25 mouse cellular contexts compared by ENCODE assay signal in genomic region chr15:99475814-99476213, GRCm38 (mm10). TPM values are rescaled to one million over a fixed set of nuclear protein-coding genes. Genes with fewer than 3 reads are reported as not detected.
DNase-seq lines count a peak whose midpoint lies in the region; ATAC-seq and TF ChIP-seq lines count a peak whose summit lies in the region.
"Had no signal": no experiment of that assay in that cellular context is flagged by ENCODE, and none has a peak within 500 bp of the region (broad histone marks: within the 10 kb centered on the region; RNA-seq: fewer than 3 reads in every experiment).

No protein-coding gene starts in this region.

- ATAC-seq in kidney, embryonic 15.5 days (replicated peaks; ENCODE audit: low FRiP score), result 0 out of 2 replicates have a peak, but pooled peaks have one; percentile 5
- no peak for ATAC-seq in forebrain, embryonic 13.5 days
- ATAC-seq: forebrain, embryonic 16.5 days; hindbrain, embryonic 16.5 days; intestine, embryonic 15.5 days had no signal

- no peak overlapping the region for H3K27ac ChIP-seq in kidney, embryonic 15.5 days
- H3K27ac ChIP-seq in forebrain, embryonic 13.5 days, result no peak overlapping the region
- no peak overlapping the region for H3K27ac ChIP-seq in heart, adult 2 months
- H3K27ac ChIP-seq: embryonic facial prominence, embryonic 12.5 days; heart, embryonic 10.5 days; hindbrain, embryonic 12.5 days; intestine, embryonic 15.5 days had no signal

- no peak for TF ChIP-seq EP300 in heart, adult 2 months (IDR thresholded peaks at IDR 0.05; ENCODE audit: insufficient read depth, low read depth, low read length)

- peaks cover 20% of the 10 kb centered on the region for H3K4me1 ChIP-seq in kidney, embryonic 15.5 days
- H3K4me1 ChIP-seq in forebrain, embryonic 13.5 days, result peaks cover 17% of the 10 kb centered on the region
- peaks cover 4% of the 10 kb centered on the region for H3K4me1 ChIP-seq in heart, adult 2 months (ENCODE audit: control insufficient read depth, insufficient read depth, low read length)

- TF ChIP-seq POLR2A in heart, adult 2 months (IDR thresholded peaks at IDR 0.05; ENCODE audit: insufficient read depth, low read depth, low read length), result no peak

- DNase-seq in kidney, adult 11 months, result no peak
- DNase-seq in CD4-positive helper T cell, adult 2 months (ENCODE audit: low read depth, low spot score), result peak; percentile 25
- DNase-seq in ES-CJ7 (ENCODE audit: low read depth, low spot score) (peak; percentile 45), ZHBTc4 (ENCODE audit: low read depth, low spot score) (peak; percentile 56)
- no peak for DNase-seq in heart, adult 2 months
- DNase-seq in heart, adult 18-20 months, result no peak
- DNase-seq: adrenal gland, adult 2 months; cerebellum, adult 11 months; cerebellum, adult 8-10 months; cerebellum, postnatal 14 days; gastrocnemius, postnatal 25 days; heart, postnatal 10 days; heart, postnatal 4 days; kidney, adult 2 months had no signal

- no peaks in the 10 kb centered on the region for H3K79me2 ChIP-seq in heart, adult 2 months (replicated peaks; ENCODE audit: control insufficient read depth, insufficient read depth, low read length)

- H3K4me3 ChIP-seq in kidney, embryonic 15.5 days (replicated peaks), result no peak overlapping the region
- no peak overlapping the region for H3K4me3 ChIP-seq in forebrain, embryonic 13.5 days
- no peak overlapping the region for H3K4me3 ChIP-seq in heart, adult 2 months
- H3K4me3 ChIP-seq: heart, embryonic 10.5 days; hindbrain, embryonic 12.5 days; intestine, embryonic 15.5 days had no signal

- TF ChIP-seq CTCF in heart, adult 2 months (IDR thresholded peaks at IDR 0.05), result no peak

- 87% methylated on average over 1 of the region's 1 CpGs for WGBS in kidney, embryonic 15.5 days
- 69% methylated on average over 1 of the region's 1 CpGs for WGBS in forebrain, embryonic 13.5 days
- 67% methylated on average over 1 of the region's 1 CpGs for WGBS in heart, adult 2 months

- no peaks in the 10 kb centered on the region for H3K27me3 ChIP-seq in kidney, embryonic 15.5 days
- H3K27me3 ChIP-seq in forebrain, embryonic 13.5 days, result no peaks in the 10 kb centered on the region; the same call in 1 of the 2 replicates
- no peaks in the 10 kb centered on the region for H3K27me3 ChIP-seq in heart, adult 2 months (ENCODE audit: control insufficient read depth, insufficient read depth, low read length)
- H3K27me3 ChIP-seq: embryonic facial prominence, embryonic 12.5 days; hindbrain, embryonic 12.5 days; intestine, embryonic 15.5 days had no signal

- no peaks in the 10 kb centered on the region for H3K9me3 ChIP-seq in kidney, embryonic 15.5 days (replicated peaks)
- H3K9me3 ChIP-seq in forebrain, embryonic 13.5 days (replicated peaks), result no peaks in the 10 kb centered on the region
- H3K9me3 ChIP-seq: embryonic facial prominence, embryonic 12.5 days; G1E; heart, embryonic 10.5 days; hindbrain, embryonic 12.5 days; intestine, embryonic 15.5 days had no signal

- intact Hi-C loops in heart, adult 2 months (cut with DNase I), result no loop called here

- H3K36me3 ChIP-seq in kidney, embryonic 15.5 days, result peaks cover under 1% of the 10 kb centered on the region
- H3K36me3 ChIP-seq in forebrain, embryonic 13.5 days (ENCODE audit: poor library complexity, severe bottlenecking), result no peaks in the 10 kb centered on the region
- H3K36me3 ChIP-seq in heart, adult 2 months (ENCODE audit: control insufficient read depth, insufficient read depth, low read length), result no peaks in the 10 kb centered on the region
- H3K36me3 ChIP-seq: hindbrain, embryonic 12.5 days; intestine, embryonic 15.5 days had no signal

- H3K9ac ChIP-seq in kidney, embryonic 15.5 days, result no peak overlapping the region
- H3K9ac ChIP-seq in forebrain, embryonic 13.5 days, result no peak overlapping the region
- H3K9ac ChIP-seq in heart, adult 2 months (ENCODE audit: low read depth, low read length), result no peak overlapping the region
- H3K9ac ChIP-seq: embryonic facial prominence, embryonic 12.5 days; hindbrain, embryonic 12.5 days; intestine, embryonic 15.5 days had no signal

- H3K4me2 ChIP-seq in kidney, embryonic 15.5 days, result no peak overlapping the region
- H3K4me2 ChIP-seq in forebrain, embryonic 13.5 days, result no peak overlapping the region
- H3K4me2 ChIP-seq: hindbrain, embryonic 12.5 days; intestine, embryonic 15.5 days had no signal

RNA-seq across cellular contexts. Expression of gene Bcdin3d, which starts 1.3 kb away (rescaled TPM):
- polyA plus RNA-seq in kidney, embryonic 15.5 days (2015; fragmentation: Nextera tagmentation; extraction: Ambion mirVana), result 15.6 and 17.3 TPM in 2 replicates
- polyA plus RNA-seq in forebrain, embryonic 13.5 days (2015; fragmentation: Nextera tagmentation; extraction: Ambion mirVana), result 24.7 and 25.4 TPM in 2 replicates
- 1 to 10 TPM; 2.5 to 3.1 TPM for total RNA-seq in heart, adult 2 months (2021)
- 4.2 and 4.3 TPM in 2 replicates for polyA plus RNA-seq in heart, adult 2 months (2012; rRNA removed)
- 1 to 10 TPM; 3.7 to 3.9 TPM for total RNA-seq in heart, adult 18-20 months (2021)

RNA-seq across cellular contexts. Expression of gene Nckap5l, which starts 18.3 kb away (rescaled TPM):
- polyA plus RNA-seq in kidney, embryonic 15.5 days (2015; fragmentation: Nextera tagmentation; extraction: Ambion mirVana), result 9.5 and 11.1 TPM in 2 replicates
- polyA plus RNA-seq in forebrain, embryonic 13.5 days (2015; fragmentation: Nextera tagmentation; extraction: Ambion mirVana), result 9.3 and 13.4 TPM in 2 replicates
- 1 to 10 TPM; 4.2 to 5.2 TPM for total RNA-seq in heart, adult 2 months (2021)
- 3.5 and 4.5 TPM in 2 replicates for polyA plus RNA-seq in heart, adult 2 months (2012; rRNA removed)
- total RNA-seq in heart, adult 18-20 months (2021), result 1 to 10 TPM; 2.5 to 3.8 TPM

RNA-seq across cellular contexts. Expression of gene Faim2, which starts 52.2 kb away (rescaled TPM):
- polyA plus RNA-seq in kidney, embryonic 15.5 days (2015; fragmentation: Nextera tagmentation; extraction: Ambion mirVana), result 0.30 and 1.1 TPM in 2 replicates
- polyA plus RNA-seq in forebrain, embryonic 13.5 days (2015; fragmentation: Nextera tagmentation; extraction: Ambion mirVana), result 5.5 and 8.1 TPM in 2 replicates
- under 1 TPM; 0.07 to 0.39 TPM for total RNA-seq in heart, adult 2 months (2021)
- 0.26 and 0.53 TPM in 2 replicates for polyA plus RNA-seq in heart, adult 2 months (2012; rRNA removed)
- total RNA-seq in heart, adult 18-20 months (2021), result under 1 TPM; 0.22 to 0.28 TPM
- total RNA-seq: common myeloid progenitor, adult 5-6 weeks; granulocyte monocyte progenitor cell, adult 5-6 weeks; heart, postnatal 4 days had no signal
- polyA plus RNA-seq: G1E had no signal

Comparison
In these comparisons a context has a peak if more than half of its experiments do, and no peak if none do; other contexts are left out.
1. DNase-seq: peak in CD4-positive helper T cell, adult 2 months (single experiment), ES-CJ7 (single experiment) and ZHBTc4 (single experiment); none in kidney, adult 11 months (single experiment), heart, adult 2 months (0 of 2) and heart, adult 18-20 months (0 of 2).